Mouse (Mus musculus) T-helper 1 cell (primary cell): Measurements from ENCODE around the gene Ephx1.

Experiments used
- in situ Hi-C: fragments of 300-600 bp; cut with MboI, MseI; formaldehyde crosslinking; loops from one replicate; pipeline ENCODE4 v1.15.1; 2025; ENCODE audit warnings: high pct_unique_total_duplicates

Gene Ephx1

DNA sequence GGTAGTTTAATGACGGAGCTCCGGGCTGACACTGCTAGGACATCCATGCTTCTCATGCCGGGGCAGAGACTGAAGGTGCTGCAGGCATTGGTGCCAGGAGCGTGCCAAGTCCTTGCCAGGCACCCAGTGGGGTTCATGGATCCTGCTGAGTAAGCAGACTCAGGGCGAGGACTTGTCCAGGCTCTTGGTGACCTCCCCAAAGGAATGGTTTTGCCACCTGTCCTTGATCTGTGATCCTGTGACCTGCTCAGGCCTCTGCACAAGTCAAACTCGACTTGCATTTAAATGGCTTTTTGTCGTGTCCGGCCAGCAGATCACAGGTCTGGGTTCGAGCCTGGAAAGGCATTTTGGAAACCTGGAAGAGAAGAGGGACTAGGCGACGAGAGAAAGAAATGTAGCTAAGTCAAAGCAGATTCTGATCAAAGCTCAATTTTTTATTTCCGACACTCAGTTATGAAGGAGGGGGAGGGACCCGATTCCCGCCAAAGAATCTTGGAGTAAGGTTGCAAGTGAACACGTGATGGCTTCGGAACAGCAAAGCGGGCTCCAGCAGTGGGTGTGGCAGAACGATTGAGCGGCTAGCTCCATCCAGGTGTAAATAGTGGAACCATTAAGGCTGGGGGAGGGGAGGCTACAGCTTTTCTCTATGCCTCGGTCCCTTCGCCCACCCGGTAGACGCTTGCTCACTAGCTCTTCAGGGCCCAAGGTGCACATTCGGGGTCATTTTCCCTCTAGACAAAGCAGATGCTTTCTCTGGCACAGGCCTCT lies 41.0 kb downstream of the Ephx1 start:
- in situ Hi-C loops: no loop called here

DNA sequence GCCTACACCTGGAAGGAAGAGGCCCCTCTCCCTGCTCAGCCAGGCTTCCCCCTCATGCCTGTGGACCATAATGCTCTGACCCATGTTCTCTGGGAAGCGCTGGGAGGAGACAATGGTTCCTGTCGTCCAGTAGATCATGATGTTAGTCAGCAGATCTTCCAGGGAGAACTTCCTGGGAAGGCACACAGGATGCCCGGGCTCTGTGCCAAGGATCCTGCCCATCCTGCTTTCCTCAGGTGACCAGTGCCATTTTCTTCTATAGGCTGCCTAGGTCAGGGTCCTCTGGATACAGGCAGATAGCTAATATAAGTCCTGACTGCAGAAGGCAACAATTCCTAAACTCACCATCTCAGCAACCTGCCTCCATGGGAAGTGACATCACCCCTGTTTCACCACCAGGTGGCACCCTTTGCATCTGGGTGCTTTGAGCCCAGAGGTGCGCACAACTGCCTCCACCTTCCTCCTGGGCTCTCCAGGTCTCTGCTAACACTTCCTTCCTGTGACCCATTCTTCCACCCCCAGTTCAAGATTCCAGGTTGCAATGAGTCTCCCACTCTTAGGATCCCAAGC lies 44.5 kb downstream of the Ephx1 start:
- in situ Hi-C loops: no loop called here

DNA sequence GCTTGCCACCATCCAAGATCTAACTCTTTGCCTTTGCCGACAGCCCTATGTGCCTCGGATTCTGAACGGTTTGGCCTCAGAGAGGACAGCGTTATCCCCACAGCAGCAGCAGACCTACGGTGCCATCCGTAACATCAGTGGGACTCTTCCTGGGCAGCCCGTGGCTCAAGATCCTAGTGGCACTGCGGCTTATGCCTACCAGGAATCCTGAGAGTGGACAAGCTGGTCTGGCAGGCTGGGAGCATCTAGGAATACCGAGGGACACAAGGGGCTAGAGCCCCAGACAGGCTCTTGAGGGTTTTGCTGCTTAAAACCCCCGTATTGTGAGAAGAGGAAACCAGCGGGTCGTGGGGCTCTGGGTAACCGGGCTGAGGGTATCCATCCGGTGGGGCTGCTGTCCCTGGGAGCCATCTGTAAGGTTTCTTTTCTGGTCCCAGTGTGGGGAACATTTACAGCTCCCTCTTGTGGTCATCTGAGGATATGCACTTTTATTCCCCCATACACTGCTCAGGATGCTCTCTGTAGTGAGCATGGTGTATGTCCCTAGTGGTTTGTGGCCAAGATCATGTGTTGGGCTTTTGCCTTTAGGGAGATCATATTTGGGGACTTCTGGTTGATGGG lies 46.5 kb downstream of the Ephx1 start:
- in situ Hi-C loops: no loop called here

DNA sequence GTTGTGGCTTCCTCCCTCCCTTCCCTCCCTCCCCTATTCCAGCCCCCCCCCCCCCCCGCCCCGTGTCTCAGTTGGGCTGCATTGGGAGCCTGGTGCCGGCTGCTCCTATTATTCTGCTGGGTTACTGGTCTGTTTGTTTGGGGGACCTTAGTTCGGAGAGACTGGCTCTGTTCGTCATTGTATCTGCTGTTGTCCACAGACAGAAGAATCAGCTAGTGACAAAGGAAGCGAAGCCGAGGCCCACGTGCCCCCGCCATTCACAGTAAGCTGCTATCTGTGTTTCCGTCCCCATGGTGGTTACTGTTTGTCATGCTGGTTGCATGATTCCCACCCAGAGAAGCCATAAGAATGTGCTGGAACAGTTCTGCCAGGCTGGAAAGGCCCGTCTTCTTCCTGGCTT lies 47.8 kb downstream of the Ephx1 start:
- in situ Hi-C loops: no loop called here

DNA sequence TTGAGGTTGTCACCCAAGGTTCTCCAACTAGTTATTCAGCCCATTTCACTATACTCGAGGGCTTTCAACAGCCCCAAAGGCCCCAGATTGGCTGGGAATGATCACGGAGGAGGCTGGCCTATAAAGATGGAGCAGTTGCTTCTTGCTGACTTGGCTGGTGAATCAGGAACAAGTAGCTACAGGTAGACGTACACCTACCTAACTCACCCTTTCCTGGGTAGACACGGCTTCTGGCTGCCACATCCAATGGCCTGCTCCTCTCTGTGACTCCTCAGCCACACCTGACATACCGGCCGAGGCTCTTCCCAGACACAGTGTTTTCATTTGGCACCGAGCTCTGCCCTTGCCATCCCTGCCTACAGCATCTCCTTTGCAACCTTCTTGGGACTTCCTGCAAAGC lies 53.4 kb downstream of the Ephx1 start:
- in situ Hi-C loops: no loop called here

DNA sequence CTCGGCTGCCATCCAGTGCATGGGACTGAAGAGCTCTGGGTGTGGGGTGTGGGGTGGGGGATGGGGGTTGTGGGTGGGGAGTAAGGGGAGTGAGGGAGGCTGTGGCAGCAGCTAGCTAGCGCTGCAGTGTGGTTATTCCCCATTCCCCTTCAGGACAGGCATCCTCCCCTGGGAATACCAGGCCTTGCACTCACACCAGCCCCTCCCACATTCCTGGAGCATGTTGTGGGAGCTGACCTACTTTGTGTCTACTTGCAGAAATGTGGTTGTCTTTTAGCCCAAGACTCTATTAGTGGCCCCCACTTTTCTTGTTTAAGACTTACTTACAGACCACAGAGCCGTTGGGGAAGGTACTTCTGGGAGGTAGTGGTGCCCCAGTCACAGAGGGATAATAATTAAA lies 54.2 kb downstream of the Ephx1 start:
- in situ Hi-C loops: no loop called here

DNA sequence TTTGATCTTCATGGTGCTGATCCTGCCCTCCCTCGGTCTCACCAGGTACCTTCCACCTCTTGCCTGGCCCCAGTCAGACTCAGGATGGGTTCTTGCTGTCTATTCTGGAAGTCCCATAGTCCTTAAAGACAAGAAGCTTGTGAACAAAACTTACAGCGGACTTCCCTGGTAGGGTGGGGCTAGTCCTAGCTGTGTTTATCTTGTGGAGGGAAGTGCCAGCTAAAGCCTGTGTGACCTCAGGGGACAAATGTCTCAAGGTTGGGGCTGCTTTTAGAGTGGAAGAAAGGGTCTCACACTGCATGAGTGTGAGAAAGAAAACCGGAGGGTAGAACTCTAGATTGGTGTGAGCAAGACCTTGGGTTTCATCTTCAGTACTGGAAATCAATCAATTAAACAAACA lies 54.9 kb downstream of the Ephx1 start:
- in situ Hi-C loops: no loop called here

DNA sequence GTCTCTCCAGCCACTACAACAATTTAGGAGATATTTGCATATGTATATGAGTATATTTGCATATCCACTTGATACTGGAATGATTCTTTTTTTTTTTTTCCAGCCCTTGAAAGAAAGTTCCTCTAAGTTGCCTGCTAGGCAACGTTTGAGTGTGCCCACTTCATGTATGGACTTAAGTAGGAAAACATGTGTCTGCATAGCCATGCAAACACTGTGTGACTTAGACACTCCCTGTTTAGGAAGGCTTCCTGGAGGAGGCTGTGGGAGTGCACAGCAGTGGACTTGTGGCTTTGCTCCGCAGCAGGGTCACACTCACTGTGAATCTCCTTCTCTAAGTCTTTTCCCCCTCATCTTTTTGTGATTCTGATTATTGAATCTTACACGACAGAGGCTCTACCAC lies 61.9 kb downstream of the Ephx1 start:
- in situ Hi-C loops: no loop called here

DNA sequence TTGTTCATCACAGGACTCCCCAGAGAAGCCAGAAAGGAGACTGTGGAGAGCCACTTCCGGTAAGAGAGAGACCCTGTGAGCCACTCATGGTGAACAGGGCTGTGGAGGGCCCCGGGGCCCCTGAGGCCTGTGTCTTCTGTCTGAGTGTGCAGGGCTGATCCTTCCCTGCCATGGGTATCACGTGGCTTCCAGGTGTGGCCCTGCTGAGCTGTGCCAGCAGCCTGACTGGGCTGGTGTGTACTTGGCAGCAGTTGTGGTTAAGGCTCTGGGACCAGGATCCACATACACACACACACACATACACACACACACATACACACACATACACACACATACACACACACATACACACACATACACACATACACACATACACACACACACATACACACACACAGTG lies 62.7 kb downstream of the Ephx1 start:
- in situ Hi-C loops: no loop called here

DNA sequence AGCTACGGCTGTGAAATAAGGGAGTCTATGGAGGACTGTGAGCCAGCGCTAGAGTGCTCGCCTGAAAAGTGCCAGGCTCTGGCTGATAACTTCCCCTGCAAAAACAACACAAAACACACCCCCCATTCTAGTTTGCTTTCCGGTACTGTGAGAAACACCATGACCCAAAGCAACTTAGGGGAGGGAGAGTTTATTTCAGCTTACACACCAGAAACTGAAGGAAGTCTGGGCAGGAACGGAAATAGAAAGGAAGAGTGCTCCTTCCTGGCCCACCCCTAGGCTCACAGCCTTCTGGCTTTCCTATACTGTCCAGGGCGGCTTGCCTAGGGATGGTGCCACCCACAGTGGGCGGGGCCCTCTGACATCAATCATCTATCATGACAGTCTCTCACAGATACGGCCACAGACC lies 63.7 kb downstream of the Ephx1 start:
- in situ Hi-C loops: no loop called here

DNA sequence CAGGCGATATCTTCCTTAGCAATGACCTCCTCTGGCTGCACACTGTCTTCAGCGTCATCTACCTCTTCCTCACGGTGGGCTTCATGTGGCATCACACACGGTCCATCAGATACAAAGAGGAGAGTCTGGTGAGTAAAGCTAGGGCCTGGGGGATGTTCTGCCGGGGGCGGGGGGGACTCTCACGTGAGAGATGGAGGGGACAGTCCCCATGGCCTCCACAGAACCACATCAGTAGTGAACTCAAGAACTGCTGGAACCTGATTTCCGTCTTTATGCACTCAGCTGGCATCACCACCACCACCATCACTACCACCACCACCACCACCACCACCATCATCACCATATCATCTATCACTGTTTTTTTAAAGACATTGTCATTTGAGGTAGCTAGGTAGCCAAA lies 64.3 kb downstream of the Ephx1 start:
- in situ Hi-C loops: no loop called here

DNA sequence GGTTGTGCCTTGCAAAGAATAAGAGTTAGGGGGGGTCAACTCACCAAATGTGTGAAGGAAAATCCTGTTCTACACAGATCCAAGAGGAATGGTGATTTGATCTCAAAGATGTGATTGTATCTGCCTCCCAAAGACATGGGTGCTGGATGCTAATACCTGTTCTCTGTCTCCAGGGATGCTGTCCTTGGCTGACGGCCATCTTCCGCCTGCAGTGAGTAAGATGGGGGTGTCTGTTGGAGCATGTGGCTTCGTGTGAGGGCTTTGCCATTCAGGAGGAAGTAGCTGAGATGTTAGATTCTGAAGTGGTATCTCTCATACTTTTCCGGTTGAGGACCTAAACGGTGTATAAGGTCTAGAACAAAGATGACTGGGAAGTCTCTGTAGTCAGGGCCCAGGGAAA lies 67.9 kb downstream of the Ephx1 start:
- in situ Hi-C loops: no loop called here

DNA sequence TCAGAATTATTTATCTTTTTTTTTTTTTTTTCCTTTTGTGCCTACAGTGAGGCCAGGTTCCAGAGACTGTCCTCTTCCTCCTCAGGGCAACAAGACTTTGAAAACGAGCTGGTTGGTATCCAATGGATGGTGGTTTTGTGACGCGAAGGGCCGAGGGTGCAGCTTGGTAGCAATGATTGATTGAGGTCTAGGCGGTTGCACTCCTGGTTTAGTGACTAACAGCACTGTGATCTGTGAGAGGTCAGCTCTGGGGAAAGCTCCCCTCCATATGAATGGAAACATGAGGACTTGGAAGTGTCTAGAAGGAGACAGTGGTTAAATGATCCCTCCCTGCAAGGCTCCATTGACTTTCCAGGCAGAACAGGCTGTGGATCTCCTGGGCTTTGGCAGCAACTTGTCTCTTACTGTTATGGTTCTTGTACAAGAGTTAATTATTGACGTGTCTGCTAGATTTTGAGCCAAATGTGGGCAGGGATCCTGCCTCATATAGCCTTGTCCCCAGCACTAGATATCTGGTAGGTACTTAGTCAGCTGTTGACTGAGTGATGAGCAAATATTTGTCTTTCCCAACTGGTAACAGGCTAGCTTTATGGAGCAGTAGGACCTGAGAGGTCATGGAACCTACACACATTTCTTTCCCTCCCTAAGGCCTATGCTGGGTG lies 68.5 kb downstream of the Ephx1 start:
- in situ Hi-C loops: no loop called here

DNA sequence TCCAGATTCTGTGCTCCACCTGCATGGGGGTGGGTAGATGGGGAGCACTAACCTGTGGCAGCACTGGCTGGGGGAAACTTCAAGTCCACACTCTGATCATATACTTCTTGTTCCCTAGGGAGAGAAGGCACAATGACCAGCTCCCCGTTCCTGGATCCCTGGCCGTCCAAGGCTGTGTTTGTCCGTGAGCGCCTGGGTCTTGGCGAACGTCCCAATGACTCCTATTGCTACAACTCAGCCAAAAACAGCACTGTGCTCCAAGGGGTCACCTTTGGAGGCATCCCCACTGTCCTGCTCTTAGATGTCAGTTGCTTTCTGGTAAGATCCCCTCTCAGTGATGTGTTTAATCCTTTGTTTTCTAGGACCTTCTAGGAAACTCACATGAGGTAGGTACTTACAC lies 74.3 kb downstream of the Ephx1 start:
- in situ Hi-C loops: no loop called here

DNA sequence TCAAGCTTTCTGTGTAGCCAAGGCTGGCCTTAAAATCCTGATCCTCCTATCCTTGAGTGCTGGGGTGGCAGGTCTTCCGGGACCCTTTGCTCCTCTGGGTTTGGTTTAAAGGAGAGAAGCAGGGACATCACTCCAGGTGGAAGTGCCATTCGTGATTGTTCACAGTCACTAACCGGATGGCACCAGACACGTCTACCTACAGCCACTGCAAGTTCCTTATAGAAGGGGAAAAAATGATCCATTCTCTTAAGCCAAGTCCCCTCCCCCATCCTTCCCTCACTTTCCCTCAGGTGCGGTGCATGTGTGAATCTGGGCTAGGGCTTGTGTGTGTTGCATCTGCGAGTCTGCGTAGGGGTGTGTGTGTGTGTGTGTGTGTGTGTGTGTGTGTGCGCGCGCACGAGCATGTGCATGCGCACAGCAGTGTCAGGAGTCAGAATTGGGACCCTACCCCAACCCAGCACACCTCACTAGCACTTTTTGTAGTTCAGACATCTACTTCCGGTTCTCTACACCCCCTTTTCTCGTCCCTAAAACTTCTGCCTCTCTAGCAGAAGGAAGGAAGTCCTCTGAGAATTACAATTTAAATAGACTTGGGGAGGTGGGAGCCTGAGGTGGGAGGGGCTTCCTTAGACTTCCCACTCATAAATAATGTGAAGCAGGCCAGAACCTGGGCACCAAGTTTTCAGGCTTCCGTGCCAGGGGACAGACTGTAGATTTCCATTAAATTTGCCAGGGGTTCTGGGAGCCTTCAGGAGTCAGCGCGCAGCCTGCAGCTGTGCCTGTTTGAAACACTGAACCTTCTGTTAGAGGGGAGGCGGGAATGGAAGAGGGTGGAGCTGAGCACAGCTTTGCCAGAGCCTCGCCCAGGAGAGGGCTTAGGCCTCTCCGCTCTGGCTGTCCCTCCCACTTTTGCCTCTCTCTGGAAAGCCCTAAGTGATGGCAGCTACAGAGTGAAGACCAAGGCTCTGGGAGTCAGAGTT lies 75.4 kb downstream of the Ephx1 start:
- in situ Hi-C loops: no loop called here

DNA sequence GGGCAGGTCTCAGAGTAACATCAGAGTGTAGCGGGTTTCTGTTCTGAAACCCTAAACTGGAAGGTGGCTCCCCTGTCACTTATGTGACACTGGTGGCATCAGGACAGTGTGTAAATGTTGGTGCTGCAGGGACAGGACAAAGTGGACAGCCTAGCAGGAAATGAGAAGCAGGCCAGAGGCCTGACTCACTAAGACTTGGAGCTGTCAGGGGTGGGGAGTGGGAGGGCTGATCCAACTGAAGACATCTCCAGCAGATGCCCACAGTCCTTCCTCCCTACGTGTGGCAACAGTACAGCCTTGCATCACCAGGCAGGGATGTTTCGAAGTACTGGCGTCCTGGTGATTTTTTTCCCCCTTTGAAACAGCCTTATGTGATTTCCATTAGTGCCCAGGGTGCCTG lies 76.2 kb downstream of the Ephx1 start:
- in situ Hi-C loops: loop anchor here (5.0 kb wide), 1 partner anchor 42 kb away; the partner anchor contains the start of gene Pycr2

DNA sequence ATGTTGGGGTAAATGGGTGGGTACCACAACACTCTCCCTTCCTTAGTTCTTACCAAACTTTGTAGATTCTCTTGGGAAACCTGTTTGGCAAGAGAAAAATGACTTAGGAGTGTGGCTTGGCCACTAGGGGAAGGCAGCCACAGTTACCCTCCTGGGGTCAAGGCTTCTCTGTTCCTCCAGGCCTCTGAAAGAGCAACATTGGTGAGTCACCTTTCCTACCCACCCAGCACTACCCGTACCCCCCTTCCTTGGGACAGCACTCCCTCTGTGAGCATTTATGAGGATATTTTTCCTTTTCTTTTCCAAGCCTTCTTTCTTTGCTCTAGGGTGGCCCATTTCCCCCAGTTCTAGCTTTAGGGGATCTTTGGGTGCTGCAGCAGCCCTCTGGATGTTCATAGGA lies 76.8 kb downstream of the Ephx1 start:
- in situ Hi-C loops: loop anchor here (5.0 kb wide), 1 partner anchor 42 kb away; the partner anchor contains the start of gene Pycr2

DNA sequence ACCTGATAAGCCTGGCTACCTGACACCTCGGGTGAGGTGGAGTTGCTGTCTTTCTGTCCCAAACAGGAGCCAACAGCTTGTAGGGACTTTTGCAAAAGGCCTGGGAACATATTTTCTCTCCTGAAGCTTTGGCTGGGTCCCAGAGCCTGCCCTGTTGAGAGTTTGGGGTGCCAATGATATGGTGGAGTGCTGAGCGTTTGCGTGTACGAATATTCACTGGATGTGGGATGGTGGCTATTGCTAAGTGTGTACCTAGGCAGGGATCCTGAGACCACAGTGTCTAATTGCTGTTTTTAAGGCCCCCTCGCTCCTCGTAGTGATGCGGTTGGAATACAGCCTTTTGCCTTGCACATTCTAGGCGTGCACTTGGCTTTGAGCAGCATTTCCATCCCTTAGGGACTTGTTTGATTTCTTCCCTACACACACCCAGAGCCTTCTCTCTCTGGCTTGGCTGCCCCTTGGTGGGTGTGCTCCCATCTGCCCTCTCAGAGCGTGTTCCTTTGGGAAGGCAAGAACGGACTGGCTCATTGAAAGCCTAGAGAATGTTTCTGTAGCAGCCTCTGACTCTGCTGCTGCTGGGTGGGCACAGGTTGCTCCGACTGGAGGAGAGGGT lies 77.6 kb downstream of the Ephx1 start:
- in situ Hi-C loops: loop anchor here (5.0 kb wide), 1 partner anchor 41 kb away; the partner anchor contains the start of gene Pycr2

DNA sequence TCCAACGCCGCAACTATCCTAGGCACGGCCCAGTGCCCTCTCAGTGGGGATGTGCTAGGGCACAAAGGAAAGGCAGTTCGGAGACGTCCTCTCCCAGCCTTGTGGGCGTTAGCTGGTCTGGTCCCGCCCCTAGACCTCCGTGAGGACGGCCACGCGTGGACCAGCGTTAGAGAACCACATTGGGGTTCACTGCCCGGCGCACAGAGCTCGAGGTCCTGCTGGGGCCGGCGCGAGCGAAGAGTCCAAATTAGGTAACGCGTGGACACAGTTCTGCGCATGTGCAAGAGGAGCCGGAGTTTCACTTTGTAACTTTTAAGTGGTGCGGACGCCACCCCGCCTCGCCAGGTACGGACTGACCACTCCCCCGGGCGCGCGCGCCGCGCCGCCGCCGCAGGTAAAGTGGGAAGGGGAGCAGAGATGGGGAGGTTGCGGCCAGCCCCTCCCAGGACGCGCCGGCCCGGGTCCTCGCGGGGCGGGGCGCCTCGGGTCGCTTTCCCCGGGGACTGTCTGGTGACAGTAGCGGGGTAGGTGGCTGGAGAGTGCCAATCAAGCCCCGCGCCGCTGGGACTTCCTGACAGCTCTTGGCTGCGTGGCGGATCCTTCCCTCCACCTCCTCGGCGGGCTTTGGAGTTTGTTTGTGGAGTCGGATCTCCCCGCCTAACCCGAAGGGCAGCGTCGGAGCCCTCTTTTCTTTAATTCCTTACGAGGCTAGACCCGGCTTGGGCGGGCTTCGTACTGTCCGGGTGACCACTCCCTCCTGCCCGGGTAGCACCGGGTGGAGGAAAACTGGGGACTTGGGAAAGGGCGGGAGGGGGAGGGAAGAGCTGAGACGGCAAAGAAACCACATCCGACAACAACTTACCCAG lies 78.3 kb downstream of the Ephx1 start, which contains the start of gene Tmem63a:
Gene Tmem63a (plus strand): TSS at position 179 of the 866 bp plus-strand sequence.
- in situ Hi-C loops: loop anchor here (5.0 kb wide), 1 partner anchor 40 kb away; the partner anchor contains the start of gene Pycr2

DNA sequence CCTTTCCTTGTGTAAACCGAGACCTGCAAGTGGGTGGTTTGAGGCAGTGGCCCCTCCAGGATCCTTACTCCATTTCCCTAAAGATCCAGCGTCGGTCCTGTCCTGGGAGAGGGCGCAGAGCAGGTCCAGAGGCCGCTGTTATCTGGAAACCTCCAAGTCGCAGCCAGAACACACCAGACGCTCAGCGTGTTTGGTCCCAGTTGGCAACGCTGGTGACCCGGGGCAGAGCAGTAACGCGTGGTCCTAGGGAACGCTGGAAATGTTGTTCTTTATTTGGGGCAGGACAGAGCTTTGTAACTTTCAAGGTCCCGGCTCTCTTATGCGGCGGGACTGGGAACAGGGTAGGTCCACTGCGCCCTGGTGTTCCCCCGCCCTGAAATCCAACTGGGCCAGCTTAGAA lies 79.0 kb downstream of the Ephx1 start:
- in situ Hi-C loops: loop anchor here (5.0 kb wide), 1 partner anchor 39 kb away; the partner anchor contains the start of gene Pycr2
